Comparison of ENCODE assay signal across 9 mouse cellular contexts in the genomic region with DNA sequence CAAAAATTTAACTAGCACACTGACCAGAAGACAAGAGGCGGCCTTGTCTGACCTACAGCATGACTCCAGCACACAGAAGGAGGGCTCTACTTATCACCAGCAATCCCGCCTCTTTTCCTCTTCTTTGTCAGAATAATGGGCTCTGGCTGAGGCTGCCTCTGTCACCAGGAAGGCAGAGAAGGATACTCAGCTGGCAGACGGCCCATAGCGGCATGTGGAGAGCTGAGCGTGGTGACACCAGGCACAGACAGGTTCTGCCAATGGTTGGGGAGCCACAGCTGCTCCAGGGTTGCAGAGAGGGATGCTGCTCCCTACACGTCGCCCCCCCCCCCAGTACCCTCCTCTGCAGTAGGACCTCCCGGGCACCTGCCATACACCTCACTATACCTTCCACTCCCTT.
DNase-seq lines count a peak whose midpoint lies in the region; ATAC-seq lines count a peak whose summit lies in the region.
"Had no signal": no experiment of that assay in that cellular context is flagged by ENCODE, and none has a peak within 500 bp of the region (broad histone marks: within the 10 kb centered on the region; RNA-seq: fewer than 3 reads in every experiment).

No protein-coding gene starts in this region.

- 41% methylated on average over 6 of the region's 8 CpGs for WGBS in hindbrain, embryonic 15.5 days

- H3K27ac ChIP-seq in hindbrain, embryonic 15.5 days (replicated peaks), result 0 out of 2 replicates have a peak overlapping the region, but pooled peaks have one; percentile 39
- H3K27ac ChIP-seq: liver, embryonic 15.5 days had no signal

- H3K27me3 ChIP-seq in hindbrain, embryonic 15.5 days, result no peaks in the 10 kb centered on the region
- H3K27me3 ChIP-seq: liver, embryonic 15.5 days had no signal

- DNase-seq in gastrocnemius, adult 18-20 months (ENCODE audit: low spot score), result peak; percentile 37
- no peak for DNase-seq in gastrocnemius, adult 8-10 months (ENCODE audit: low spot score in 2 of 2)
- peak; percentile 56 for DNase-seq in urinary bladder, postnatal 14 days (ENCODE audit: low spot score)
- DNase-seq in urinary bladder, postnatal 4 days (ENCODE audit: low spot score in 2 of 2), result no peak
- DNase-seq in right cerebral cortex, adult 2 months (ENCODE audit: low spot score in 2 of 2), result peak; percentile 39 to 62
- DNase-seq in natural killer cell, adult 2 months (ENCODE audit: low spot score in 2 of 2), result no peak

- no peak overlapping the region for H3K4me2 ChIP-seq in hindbrain, embryonic 15.5 days
- H3K4me2 ChIP-seq: liver, embryonic 15.5 days had no signal

- 0 out of 2 replicates have a peak, but pooled peaks have one; percentile 32 for ATAC-seq in hindbrain, embryonic 15.5 days (ENCODE audit: low FRiP score, low read depth)
- no peak for ATAC-seq in activated CD4-positive, CD25-positive, alpha-beta regulatory T cell, adult 4 months

- H3K9me3 ChIP-seq in hindbrain, embryonic 15.5 days, result no peaks in the 10 kb centered on the region
- H3K9me3 ChIP-seq: liver, embryonic 15.5 days had no signal

- no peak overlapping the region for H3K9ac ChIP-seq in hindbrain, embryonic 15.5 days
- H3K9ac ChIP-seq: liver, embryonic 15.5 days had no signal

- no peaks in the 10 kb centered on the region for H3K36me3 ChIP-seq in hindbrain, embryonic 15.5 days
- H3K36me3 ChIP-seq: liver, embryonic 15.5 days had no signal

- H3K4me3 ChIP-seq in hindbrain, embryonic 15.5 days, result no peak overlapping the region
- H3K4me3 ChIP-seq: liver, embryonic 15.5 days had no signal

- peaks cover 28% of the 10 kb centered on the region for H3K4me1 ChIP-seq in hindbrain, embryonic 15.5 days (replicated peaks)

Comparison
In these comparisons a context has a peak if more than half of its experiments do, and no peak if none do; other contexts are left out.
1. DNase-seq: peak in gastrocnemius, adult 18-20 months (single experiment), urinary bladder, postnatal 14 days (single experiment) and right cerebral cortex, adult 2 months (2 of 2); none in gastrocnemius, adult 8-10 months (0 of 2), urinary bladder, postnatal 4 days (0 of 2) and natural killer cell, adult 2 months (0 of 2).